Mouse (Mus musculus): Measurements from ENCODE around the gene Pou3f1.

Pou3f1 gene

DNA sequence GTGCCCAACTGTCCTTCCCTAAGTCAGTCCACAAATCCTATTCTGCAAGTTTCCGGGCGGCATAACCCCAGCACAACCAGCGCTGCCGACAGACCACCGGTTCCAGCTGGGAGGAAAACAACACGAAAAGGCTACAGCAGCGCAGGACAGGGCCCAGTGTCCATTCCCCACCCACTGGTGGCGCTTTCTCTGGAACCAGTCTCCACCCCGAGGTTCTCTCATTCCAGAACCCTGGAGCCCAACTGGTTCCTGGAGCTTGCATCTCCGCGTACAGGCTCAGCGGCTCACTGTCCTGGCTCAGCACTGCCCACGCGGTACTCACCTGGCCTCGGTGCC lies at the start of gene Pou3f1:
Pou3f1 (plus strand) TSS at position 290 of the 336 bp plus-strand sequence.
- no peak for DNase-seq

DNA sequence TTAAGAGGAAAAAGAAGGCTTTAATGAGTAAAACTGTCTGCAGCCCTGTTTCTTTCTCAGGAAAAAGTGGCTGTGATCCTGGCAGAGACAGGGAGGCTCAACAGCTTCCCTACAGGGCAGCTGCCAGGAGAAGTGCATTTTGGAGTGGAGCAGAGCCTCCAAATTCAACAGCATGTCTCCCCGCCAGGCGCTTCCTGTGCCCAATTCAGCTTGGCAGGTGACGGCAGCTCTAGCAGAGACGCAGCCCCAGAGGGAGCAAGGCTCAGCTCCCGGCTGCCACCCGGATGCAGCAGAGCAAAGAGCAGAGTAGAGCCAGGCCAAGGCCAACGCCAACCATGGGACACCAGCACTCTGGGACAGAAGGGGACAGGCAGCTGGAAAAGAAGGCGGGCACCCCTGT lies 49.4 kb upstream of the Pou3f1 start:
- peak; percentile 5 for DNase-seq

DNA sequence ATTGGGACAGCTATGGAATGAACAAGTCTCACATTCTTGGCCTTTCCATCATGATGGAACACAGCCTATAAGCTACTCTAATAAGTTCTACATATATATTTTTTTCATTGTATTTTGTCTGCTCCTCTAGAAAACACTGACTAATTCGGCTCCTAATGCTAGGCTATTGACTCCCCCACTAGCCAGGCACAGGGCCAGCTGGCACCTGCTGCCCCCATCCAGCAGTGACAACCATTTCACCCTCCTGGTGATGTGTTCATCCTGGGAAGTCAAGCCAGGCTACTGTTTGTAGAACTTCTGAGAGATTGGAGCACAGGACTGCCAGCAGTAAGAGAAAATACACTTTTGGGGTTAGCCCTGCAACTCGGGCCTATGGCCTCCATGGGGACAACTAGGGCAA lies 46.5 kb upstream of the Pou3f1 start:
- DNase-seq: no peak

DNA sequence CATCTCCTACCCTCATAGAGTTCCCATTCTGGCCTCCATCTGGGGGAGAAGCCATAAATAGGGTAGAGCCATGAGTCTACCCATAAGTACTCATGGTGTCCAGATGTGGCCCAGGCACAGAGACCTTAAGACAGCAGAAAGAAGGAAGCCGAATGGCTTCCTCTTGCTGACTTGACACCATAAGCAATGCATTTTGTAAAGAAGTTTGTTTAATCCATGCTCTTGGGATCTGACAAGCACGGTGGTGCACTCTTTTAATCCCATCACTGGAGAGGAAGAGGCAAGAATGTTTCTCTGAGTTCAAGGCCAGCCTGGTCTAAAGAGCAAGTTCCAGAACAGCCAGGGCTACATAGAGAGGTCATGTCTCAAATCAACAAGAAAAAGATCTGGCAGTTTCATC lies 45.9 kb upstream of the Pou3f1 start, which contains the start of gene 3100002H09Rik:
3100002H09Rik (minus strand) TSS at position 101 of the 400 bp plus-strand sequence.
- DNase-seq: no peak

DNA sequence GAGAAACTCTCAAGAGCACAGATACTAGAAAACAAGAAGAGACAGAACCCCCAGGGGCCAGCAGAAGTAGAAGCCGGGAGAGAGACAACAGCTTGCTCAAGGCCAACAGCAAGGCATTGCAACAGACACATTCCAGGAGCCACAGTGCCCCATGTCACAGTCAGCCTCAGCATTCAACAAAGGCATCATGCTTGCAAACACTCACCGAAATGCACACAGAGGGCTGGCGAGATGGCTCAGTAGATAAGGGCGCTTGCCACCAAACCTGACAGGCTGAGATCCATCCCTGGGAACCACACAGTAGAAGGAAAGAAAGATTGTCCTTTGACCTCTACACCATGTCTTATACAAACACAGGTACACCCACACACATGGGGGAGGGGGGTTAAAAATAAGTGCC lies 44.8 kb upstream of the Pou3f1 start:
- DNase-seq: no peak

DNA sequence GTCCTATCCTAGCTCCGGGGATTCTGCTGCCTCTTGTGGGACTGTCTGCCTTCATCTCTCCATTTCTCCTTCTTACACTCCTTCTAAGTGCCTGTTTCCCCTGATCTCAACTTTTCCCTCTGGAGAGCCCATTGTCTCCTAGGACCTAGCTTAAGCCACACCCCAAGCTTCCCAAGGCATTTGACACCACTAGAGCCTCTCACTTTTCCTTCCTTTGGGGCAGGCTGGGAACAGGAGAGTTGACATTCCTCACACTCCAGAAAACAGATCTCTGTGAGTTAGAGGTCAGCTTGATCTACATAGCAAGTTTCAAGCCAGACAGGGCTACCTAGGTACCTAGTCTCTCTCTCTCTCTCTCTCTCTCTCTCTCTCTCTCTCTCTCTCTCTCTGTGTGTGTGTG lies 42.4 kb upstream of the Pou3f1 start:
- no peak for DNase-seq

DNA sequence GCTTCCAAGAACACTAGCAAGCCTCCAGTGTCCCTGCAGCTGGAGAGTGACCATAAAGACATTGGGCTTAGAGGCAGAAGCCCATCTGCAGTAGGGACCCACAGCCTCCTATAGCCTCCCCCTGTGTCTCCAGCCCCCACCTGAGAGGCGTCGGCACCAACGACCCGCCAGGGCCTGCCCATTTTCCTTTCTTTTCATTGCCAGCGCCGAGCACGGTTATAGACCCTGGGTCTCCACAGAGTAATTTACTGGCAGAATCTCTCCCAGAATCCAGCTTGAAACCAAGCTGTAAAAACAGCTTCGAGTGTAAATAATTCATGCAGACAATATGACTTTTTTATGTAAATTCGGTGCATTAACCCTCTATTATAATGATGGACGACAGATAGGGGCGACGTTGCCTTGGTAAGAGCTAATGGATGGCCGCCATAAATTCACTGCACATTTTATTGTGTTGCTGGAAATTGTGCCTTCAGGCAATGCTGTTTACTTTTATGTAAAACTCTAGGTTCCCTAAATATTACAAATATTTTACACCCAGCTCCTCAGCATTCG lies 41.1 kb upstream of the Pou3f1 start:
- DNase-seq: no peak

DNA sequence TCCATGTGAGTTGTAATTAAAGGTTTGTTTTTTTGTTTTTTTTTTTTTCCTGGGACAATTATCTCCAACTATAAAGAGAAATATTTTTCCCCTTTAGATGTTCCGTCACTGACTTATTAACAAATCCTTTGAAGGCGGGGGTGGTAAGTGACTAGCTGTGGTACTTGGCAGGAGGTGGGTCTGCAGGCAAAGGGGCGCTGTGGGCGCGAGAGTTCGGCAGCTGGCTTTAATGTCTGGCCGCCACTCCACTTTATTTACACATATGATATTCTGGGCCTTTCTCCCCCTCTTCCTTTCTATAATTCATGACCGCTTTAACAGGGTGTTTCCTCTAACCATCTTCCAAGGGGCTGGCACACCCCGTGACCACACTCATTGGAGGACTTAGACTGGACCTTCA lies 40.6 kb upstream of the Pou3f1 start:
- no peak for DNase-seq

DNA sequence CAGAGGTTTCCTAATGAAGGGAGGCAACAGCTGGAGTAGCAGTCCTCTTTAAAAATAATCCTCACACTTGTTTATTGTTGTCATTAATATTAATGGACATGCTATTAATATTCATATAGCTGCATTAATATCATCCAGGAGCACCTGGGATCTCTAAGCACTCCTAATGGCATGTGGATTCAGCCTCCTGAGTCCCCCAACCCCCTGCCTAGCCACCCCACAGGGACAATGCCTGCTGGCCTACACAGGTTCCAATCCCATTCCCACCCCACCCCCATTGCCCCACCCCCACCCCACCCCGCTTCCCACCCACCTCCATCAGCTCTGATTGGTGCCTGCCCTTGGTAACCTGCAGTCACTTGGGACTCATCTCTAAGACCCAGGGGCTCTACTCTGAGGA lies 40.0 kb upstream of the Pou3f1 start:
- DNase-seq: no peak

DNA sequence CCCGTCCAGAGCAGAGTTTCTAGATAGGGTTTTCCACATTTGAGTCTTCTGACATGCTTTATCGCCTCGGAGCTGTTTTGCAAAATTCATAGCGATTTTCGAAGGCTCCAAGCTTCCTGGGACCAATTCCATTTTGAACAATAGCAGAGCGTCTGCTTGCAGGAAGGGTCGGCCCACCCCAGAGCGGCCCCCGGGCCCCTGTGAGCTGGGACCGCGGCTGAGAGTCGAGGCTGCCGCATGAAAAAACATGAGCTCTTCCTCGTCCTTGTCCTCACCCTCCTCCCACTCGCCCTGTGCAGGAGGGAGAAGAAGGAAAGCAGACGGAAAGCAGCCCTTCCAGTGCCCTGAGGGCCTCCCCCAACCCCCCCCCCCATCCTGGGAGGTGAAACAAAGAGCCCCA lies 38.0 kb upstream of the Pou3f1 start:
- no peak for DNase-seq

DNA sequence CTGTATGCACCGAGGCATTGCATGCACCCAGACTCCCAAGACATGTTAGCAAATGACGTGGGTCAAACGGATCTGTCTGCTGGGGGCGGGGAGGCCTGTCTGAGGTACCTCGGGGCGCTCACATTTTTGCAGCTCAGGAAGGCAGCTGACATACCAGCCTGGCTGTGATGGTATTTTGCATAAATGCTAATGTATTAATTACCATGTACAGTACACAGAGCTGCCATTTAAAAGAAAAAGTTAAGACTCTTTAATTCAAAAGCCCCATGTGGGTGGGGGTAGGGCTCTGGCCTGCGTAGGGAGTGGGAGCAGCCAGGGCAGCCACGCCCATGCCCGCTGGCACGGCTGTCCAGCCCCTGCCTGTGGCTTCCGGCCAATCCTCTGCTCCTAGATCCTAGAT lies 35.2 kb upstream of the Pou3f1 start:
- no peak for DNase-seq

DNA sequence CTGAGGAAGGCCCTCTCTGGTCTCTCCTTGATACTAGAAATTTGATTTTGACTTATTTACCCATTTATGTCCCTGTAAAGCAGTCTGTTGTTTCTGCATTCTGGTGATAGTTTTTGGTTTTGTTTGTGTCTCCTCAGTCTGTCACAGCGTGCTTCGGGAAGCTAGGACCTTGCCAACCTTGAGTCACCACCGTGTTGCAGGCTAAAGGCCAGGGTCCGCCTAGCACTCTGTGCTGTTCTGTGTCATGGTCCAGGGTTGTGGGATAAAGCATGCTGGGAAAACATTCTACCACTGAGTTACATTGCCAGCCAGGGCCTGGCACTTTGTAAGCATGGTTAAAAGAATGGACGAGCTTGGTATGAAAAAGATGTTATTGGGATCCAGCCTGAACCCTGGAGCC lies 34.0 kb upstream of the Pou3f1 start:
- DNase-seq: no peak

DNA sequence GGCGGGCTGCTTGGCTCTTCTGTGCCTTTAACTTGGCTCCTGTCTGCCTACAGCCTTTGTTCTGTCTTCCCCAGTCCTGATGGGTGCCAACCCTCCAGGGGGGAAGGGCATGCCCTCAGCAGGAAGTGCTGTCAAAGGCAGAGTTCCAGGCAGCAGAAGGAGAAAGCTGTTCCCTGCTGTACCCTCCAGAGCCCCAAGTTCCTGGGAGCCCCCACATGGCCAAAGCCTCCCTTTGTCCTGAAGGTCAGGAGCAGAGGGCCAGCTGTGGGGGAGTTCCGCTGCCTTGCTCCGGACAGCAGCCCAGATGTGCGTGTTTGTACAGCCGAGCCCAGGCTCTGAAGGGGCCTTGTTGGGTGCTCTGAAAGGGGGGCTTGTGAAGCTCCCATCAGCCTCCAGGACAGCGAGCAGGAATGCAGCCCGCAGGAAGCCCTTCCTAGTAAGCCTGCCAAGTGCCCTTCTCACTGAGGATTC lies 32.5 kb upstream of the Pou3f1 start:
- peak; percentile 11 for DNase-seq

DNA sequence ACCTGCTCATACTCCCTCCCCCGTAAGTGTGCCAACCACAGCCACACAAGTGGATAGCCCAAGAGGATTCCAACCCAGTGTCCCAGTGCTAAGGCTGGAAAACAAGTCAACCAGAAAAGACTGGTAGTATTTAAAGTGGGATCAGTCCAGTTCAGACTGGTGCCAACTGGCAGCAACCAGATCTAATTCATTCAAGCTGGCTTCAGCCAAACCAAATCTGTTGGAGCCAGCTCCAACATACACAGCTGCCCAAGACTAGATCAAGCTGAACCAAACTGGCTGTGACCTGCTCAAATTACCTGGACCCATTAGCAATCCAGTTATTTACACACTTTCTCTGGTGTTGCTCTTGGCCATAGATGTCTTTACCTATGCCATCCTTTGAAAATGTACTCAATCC lies 29.8 kb upstream of the Pou3f1 start:
- no peak for DNase-seq

DNA sequence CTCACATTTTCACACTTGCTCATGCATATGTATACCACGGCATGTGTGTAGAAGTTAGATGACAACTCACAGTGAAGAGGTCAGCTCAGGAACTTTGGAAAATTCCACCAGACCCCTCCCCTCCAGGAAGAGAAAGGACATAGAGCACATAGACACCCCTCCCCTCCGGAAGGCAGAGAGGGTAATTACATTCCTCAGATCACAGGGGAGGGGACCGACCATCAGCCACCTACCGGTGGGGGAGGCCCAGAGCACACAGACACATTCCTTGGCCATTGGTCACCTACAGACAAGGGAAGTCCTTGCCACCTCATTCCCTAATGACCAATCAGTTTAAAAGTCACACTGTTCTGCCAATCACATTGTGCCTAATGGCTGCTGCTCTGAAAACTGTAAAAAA lies 25.2 kb upstream of the Pou3f1 start:
- DNase-seq: no peak

DNA sequence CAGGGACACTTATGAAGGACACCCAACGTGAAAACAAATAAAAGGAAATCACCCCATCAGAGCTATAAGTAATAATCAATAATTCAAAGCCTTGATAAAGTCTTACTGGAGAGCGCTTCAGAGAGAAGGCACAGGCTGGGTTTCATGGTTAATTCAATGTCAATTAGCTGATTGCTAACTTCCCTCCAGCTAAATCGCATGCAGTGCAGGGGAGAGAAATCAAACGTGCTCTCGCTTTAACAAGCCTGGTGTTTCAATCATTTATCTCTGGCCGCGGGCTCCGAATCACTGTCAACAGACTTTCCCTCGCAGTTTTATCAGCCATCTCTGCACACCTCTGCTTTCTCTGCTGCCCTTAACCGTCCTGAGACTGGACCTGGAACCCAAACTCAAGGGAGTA lies 23.8 kb upstream of the Pou3f1 start:
- no peak for DNase-seq

DNA sequence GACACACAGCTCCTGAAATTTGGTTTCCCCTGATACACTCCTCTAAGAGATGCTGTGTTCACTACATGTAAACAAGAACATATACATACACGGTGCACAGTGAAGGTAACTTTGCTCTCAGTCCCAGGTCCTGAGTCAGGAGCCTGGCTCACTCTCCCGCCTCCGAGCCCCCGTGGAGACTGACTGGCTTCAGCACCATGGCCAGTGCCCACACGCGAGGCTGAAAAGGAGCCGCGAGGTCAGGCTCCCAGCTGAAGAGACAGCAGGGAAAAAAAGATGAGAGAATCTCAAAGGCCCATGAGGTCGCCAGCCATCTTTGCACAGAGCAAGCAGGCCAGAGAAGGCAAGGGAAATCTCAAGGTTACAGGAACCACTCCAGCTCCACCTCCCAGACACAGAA lies 23.3 kb upstream of the Pou3f1 start:
- DNase-seq: no peak

DNA sequence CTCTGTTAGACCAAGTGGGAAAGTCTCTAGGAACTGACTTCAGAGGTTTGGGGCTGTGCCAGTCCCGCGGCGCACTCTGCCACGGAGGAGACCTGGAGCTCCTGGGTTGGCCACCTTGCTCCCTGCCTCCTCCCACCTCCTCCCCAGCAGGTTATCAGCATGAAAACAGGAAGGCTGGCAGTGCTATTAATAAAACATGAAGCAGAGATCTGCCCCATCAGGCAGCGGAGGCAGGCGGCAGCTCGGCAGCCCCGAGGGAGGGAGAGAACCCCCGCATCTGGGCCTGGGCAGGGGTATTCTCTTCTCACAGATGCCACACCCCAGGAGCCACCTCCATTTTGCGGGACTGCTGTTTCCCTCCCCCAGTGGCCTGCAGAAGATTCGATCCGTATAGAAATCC lies 16.9 kb upstream of the Pou3f1 start:
- DNase-seq: no peak

DNA sequence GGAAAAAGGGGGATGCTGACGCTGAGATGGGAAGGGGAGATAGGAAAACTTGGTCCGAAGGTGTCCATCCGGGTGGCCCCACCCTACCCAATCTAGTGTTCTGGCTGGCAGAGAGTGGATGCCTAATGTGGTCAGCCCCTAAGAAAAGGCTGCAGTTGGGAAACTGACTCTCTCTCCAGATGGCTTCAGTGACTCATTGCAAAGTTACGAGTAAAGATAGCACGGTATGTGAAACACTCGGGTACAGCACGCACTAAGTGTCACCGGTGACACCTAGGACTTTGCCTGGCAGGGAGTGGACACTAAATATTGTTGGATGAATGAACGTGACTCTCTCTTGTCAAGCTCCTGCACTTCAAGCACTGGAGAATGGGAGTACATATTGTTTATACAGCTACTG lies 12.7 kb upstream of the Pou3f1 start:
- DNase-seq: no peak

DNA sequence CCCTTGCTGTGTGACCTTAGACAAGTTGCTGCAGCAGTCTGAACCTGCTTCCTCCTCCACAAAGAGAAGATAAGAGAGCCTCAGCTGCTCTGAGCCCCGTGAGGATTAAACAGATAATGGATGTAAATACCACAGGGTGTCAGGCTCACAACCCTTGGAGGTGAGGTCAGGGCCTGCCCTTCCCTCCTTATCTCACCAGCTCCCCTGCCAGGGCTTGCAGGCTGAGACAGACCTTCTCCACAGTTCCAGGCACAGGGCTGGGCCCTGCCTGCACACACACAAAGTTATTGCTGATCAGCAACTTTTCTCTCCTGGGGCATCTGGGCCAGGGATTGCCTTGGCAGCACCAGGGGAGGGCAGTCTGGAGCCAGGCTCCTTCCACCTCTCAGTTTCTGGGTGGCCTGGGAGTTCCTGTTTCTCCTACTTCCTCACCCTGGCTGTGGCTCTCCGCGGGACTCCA lies 11.6 kb upstream of the Pou3f1 start:
- DNase-seq: no peak

DNA sequence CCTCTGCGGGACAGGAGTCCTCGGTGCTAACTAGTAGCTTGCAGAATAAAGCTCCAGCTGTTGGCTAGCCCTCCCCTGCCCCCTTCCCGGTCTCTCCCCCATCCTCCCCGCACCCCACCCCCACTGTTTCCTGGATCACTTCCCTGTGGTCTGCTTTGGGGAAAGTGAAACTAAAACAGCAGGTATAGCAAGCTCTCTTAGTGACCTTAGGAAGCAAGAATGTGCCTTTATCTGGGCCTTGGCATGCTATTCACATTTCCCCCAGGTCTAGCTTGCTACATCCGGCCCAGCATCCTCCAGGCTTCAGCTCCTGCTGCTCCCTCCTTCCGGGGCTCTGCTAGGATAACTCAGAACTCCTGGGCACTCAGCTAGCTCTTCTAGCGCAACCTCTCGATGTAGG lies 10.0 kb upstream of the Pou3f1 start:
- no peak for DNase-seq

DNA sequence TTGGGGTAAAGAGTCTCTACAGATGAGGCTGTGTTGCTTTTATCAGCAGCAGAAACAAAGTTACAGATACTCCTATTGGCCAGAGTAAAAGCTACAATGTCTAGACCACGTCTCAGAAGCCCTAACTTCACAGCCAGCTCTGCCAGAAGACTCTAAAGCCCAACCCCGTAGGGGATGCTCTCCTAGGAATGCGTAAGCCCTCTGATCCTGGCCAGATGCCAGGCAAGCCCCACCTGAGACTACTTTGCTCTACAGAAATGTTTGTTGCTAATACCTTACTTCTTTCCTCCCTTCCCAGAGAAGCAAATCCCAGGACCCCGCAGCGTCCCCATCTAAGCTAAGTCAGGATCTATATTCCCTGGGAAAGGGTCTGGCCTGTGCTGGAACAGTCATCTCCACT lies 8.7 kb upstream of the Pou3f1 start:
- no peak for DNase-seq

DNA sequence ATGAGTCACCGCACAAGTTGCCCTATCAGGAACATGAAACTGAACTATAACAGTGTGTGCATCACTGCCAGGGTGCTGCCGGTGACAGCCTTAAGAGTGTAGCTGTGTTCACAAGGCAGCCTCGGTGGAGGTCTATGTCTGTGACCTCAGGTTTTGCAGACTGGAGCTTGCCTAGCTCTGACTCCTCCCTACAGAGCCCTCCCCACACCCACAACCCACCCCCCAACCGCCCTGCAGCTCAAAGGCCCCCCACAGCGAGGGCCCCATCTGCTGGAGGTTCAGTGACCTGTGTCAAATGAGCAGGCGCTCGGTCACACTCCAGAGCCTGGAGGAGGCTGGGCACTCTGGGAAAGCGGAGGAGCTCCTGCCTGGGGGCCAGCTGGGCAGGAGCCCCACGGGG lies 3.7 kb upstream of the Pou3f1 start:
- no peak for DNase-seq

DNA sequence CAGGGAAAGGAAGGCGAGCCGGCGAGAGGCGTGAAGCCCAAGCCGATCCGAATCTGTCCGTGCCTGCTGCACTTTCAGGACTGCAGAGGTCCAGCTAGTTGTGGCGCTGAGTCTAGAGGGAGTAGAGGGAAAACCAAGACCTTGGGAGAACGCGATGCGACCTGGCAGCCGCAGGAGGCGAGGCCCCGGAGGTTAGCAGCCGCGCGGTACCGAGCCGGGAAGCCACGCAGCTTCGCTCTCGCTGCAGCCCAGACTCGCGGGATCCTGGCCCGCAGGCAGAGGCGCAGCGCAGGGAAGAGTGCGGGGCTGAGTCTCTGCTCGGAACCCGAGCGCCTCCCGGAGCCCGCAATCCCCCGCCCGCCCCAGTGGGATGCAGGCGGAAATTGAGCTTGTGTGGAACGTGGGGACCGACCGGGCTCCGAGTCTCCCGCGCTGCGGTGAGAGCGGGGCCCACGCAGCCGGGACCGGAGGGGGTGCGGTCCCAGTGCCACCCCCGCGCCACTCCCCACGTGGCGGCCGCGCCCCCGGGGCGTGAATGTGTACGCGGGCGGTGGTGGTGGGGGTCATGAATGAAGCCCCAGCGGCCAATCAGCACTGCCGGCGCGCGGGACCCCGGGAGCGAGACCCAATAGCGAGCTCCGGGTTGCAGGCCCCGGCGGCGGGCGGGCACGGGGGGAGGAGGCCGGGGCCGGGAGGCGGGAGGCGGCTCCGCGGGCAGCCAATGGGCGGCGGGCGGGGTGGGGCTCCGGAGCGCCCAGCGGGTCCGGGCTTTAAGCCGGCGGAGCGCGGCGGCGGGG lies 445 bp downstream of the Pou3f1 start:
- DNase-seq: no peak

DNA sequence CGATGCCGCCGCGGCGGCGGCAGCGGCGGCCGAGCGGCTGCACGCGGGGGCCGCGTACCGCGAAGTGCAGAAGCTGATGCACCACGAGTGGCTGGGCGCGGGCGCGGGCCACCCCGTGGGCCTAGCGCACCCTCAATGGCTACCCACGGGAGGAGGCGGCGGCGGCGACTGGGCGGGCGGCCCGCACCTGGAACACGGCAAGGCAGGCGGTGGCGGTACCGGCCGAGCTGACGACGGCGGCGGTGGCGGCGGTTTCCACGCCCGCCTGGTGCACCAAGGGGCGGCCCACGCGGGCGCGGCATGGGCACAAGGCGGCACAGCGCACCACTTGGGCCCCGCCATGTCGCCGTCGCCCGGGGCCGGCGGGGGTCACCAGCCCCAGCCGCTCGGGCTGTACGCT lies 1.2 kb downstream of the Pou3f1 start:
- DNase-seq: no peak

Data from cerebellum, adult 9-10 months (tissue).